Mouse (Mus musculus) ES-CJ7 (cell line): ENCODE data around the gene Ints11.

ENCODE experiments used
- DNase-seq: peaks from one replicate; pipeline ENCODE4 v3.0.0; 2011; ENCODE audit warnings: low read depth, low spot score

Gene Ints11

GRCm38 (mm10) chr4:155847591-155848352 is 21.6 kb upstream of the Ints11 start:
- no peak for DNase-seq

- peak; percentile 41 for DNase-seq
Measured at GRCm38 (mm10) chr4:155848434-155849095, 20.8 kb upstream of the Ints11 start.

GRCm38 (mm10) chr4:155849391-155849790 is 20.0 kb upstream of the Ints11 start:
- no peak for DNase-seq

GRCm38 (mm10) chr4:155849792-155850451 is 19.4 kb upstream of the Ints11 start:
- no peak for DNase-seq

GRCm38 (mm10) chr4:155851368-155851767 is 18.0 kb upstream of the Ints11 start:
- DNase-seq = no peak

- no peak for DNase-seq
Measured at GRCm38 (mm10) chr4:155851951-155852411, 17.4 kb upstream of the Ints11 start.

GRCm38 (mm10) chr4:155853421-155853820 is 15.9 kb upstream of the Ints11 start:
- DNase-seq = no peak

GRCm38 (mm10) chr4:155854991-155855390 is 14.4 kb upstream of the Ints11 start:
- no peak for DNase-seq

GRCm38 (mm10) chr4:155856071-155856470 is 13.3 kb upstream of the Ints11 start:
- DNase-seq = no peak

GRCm38 (mm10) chr4:155856881-155857280 is 12.5 kb upstream of the Ints11 start:
- DNase-seq = no peak

GRCm38 (mm10) chr4:155859318-155859717 is 10.0 kb upstream of the Ints11 start:
- DNase-seq = peak; percentile 76

GRCm38 (mm10) chr4:155861787-155862186 is 7.6 kb upstream of the Ints11 start:
- no peak for DNase-seq

GRCm38 (mm10) chr4:155863001-155863400 is 6.3 kb upstream of the Ints11 start, which contains the start of gene Tas1r3:
Gene Tas1r3 (minus strand): TSS chr4:155863362.
- DNase-seq = no peak

- no peak for DNase-seq
Measured at GRCm38 (mm10) chr4:155868614-155869298, 590 bp upstream of the Ints11 start.

GRCm38 (mm10) chr4:155871404-155871803 is 2.1 kb downstream of the Ints11 start:
- DNase-seq = no peak

- DNase-seq = no peak
Measured at GRCm38 (mm10) chr4:155883587-155883986, 14.2 kb downstream of the Ints11 start.

- no peak for DNase-seq
Measured at GRCm38 (mm10) chr4:155886330-155886729, 17.0 kb downstream of the Ints11 start.

- no peak for DNase-seq
Measured at GRCm38 (mm10) chr4:155887674-155888073, 18.3 kb downstream of the Ints11 start.

GRCm38 (mm10) chr4:155888181-155888580 is 18.8 kb downstream of the Ints11 start:
- DNase-seq = no peak

- no peak for DNase-seq
Measured at GRCm38 (mm10) chr4:155889316-155889715, 20.0 kb downstream of the Ints11 start.

GRCm38 (mm10) chr4:155891011-155891471 is 21.7 kb downstream of the Ints11 start:
- DNase-seq = no peak

GRCm38 (mm10) chr4:155891551-155892001 is 22.2 kb downstream of the Ints11 start, which contains the start of the genes Pusl1 and Acap3:
Gene Pusl1 (minus strand): TSS chr4:155891781.
Gene Acap3 (plus strand): TSS chr4:155891822.
- DNase-seq = peak; percentile 96
